Mouse (Mus musculus): ENCODE results near the gene Thra.

- TF ChIP-seq CTCF (IDR thresholded peaks at IDR 0.05; ENCODE audit: low read depth) (no peak), EP300 (optimal IDR thresholded peaks at IDR 0.05) (no peak)
Observed at GRCm38 (mm10) chr11:98693746-98694145, 46.7 kb upstream of the Thra start.

Data from stomach, postnatal 0 days (tissue).